Mouse (Mus musculus) kidney, embryonic 16.5 days (tissue): ENCODE measurements at regions not wholly inside any gene's neighbourhood (a gene's known extent, or its start where the extent isn't known, plus 50 kb on each side); places are given as distances from the start of the nearest gene placed in this dataset.

Source experiments
- ATAC-seq: fragments of 200-750 bp; cut with Nextera tagmentation; 2 replicates; pipeline ENCODE4 v1.8.0; 2017; ENCODE audit warnings: moderate TSS enrichment; ENCODE audit not compliant: low FRiP score, low TSS enrichment
- H3K27ac ChIP-seq: fragments of 300-500 bp; sonication (generic); 2 replicates; pipeline ENCODE4 v1.5.1; 2014; ENCODE audit warnings: low read length
- H3K27me3 ChIP-seq: fragments of 300-500 bp; sonication (generic); 2 replicates; pipeline ENCODE4 v1.6.1; 2014; ENCODE audit warnings: low read length, control low read depth, mixed read lengths; ENCODE audit not compliant: insufficient read depth
- H3K36me3 ChIP-seq: fragments of 300-500 bp; sonication (generic); 2 replicates; pipeline ENCODE4 v1.6.1; 2014; ENCODE audit warnings: low read length, control low read depth, mixed read lengths; ENCODE audit not compliant: insufficient read depth
- H3K4me1 ChIP-seq: fragments of 300-500 bp; sonication (generic); 2 replicates; pipeline ENCODE4 v1.6.1; 2014; ENCODE audit warnings: low read length, control low read depth, mixed read lengths; ENCODE audit not compliant: insufficient read depth
- H3K4me2 ChIP-seq: fragments of 300-500 bp; sonication (generic); replicated peaks from 2 replicates; pipeline ENCODE4 v1.6.1; 2014; ENCODE audit warnings: low read depth, low read length
- H3K4me3 ChIP-seq: fragments of 300-500 bp; sonication (generic); 2 replicates; pipeline ENCODE4 v1.5.1; 2014; ENCODE audit warnings: mild to moderate bottlenecking, low read length
- H3K9ac ChIP-seq: fragments of 300-500 bp; sonication (generic); replicated peaks from 2 replicates; pipeline ENCODE4 v1.6.1; 2014; ENCODE audit warnings: low read length
- H3K9me3 ChIP-seq: fragments of 300-500 bp; sonication (generic); 2 replicates; pipeline ENCODE4 v1.6.1; 2016; ENCODE audit warnings: low read length, control low read depth
- WGBS: fragments of 180-500 bp; shearing (Covaris S2); extraction: QIAGEN DNeasy Blood & Tissue Kit; methylation state at CpG from one replicate; pipeline ENCODE4 v1.1.7; 2014; 5-methylcytosine and 5-hydroxymethylcytosine counted together

GRCm38 (mm10) chr11:44202716-44203115 is 197.1 kb upstream of the Il12b start:
- Histone ChIP-seq H3K4me3 (no peak overlapping the region), H3K9ac (no peak overlapping the region), H3K9me3 (no peaks in the 10 kb centered on the region), H3K4me1 (no peaks in the 10 kb centered on the region), H3K4me2 (no peak overlapping the region), H3K27me3 (no peaks in the 10 kb centered on the region), H3K27ac (no peak overlapping the region), H3K36me3 (no peaks in the 10 kb centered on the region)
- ATAC-seq = no peak
- 67% methylated on average over 2 of the region's 2 CpGs for WGBS

- ATAC-seq = no peak
Observed at GRCm38 (mm10) chr11:44204384-44204783, 195.5 kb upstream of the Il12b start.

DNA sequence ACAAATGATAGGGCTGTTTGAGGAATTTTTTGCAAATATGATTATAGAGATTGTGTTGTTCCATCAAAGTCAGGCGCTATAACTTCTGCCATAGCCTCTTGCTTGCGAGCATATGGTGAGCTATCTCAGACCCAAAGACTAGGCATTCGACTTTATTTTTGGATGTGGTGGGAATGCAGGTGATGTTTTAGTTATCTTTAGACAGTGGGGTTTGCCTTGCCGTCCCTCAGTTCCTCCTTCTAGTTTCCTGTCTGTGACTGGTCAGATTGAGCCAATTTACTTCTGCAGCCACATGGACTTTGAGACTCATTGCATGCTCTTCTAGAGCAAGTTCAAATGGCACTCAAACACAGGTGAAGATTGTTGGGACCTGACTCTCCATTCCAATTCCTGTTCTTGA is 193.0 kb upstream of the Il12b start:
- no peak for ATAC-seq
- H3K9me3 ChIP-seq = no peaks in the 10 kb centered on the region
- no peaks in the 10 kb centered on the region for H3K4me1 ChIP-seq
- H3K27me3 ChIP-seq = no peaks in the 10 kb centered on the region
- no peak overlapping the region for H3K9ac ChIP-seq
- no peak overlapping the region for H3K27ac ChIP-seq
- no peak overlapping the region for H3K4me3 ChIP-seq
- no peak overlapping the region for H3K4me2 ChIP-seq
- 88% methylated on average over 4 of the region's 4 CpGs for WGBS
- H3K36me3 ChIP-seq = no peaks in the 10 kb centered on the region

More at GRCm38 (mm10) chr11:44204384-44204783, 195.5 kb upstream of the Il12b start:
- Histone ChIP-seq H3K4me3 (no peak overlapping the region), H3K9ac (no peak overlapping the region), H3K4me2 (no peak overlapping the region), H3K36me3 (no peaks in the 10 kb centered on the region), H3K4me1 (no peaks in the 10 kb centered on the region), H3K9me3 (no peaks in the 10 kb centered on the region), H3K27me3 (no peaks in the 10 kb centered on the region), H3K27ac (no peak overlapping the region)
- WGBS = 64% methylated on average over 3 of the region's 3 CpGs

DNA sequence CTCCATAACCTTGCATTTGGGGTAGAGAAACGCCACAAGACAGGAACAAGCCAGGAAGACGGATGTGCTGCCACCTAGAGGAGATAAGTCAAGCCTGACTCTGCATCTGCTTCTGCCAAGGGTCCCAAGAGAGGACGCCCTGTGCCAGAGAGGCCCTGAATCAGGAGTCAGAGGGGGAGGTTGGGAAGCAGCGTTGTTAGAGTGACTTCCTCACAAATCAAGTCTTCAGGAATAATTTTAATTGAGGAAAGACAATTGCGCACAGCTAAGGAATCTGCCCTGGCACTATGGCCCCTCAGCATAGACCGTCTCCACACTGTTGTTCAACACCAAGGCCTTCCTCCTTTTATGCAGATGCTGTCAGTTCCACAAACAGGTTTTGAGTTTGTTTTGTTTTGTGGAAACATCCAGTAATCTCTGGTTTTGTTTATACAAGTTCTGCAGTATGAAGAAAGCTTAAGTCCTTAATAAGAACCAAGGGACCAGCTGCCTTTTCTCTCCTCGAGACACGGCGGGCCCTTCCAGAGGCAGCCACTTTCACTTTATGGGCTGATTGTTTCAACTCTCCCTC is 187.9 kb upstream of the Il12b start:
- Histone ChIP-seq H3K36me3 (no peaks in the 10 kb centered on the region), H3K4me2 (no peak overlapping the region), H3K27ac (0 out of 2 replicates have a peak overlapping the region, but pooled peaks have one; percentile 3), H3K27me3 (no peaks in the 10 kb centered on the region), H3K4me3 (no peak overlapping the region), H3K4me1 (no peaks in the 10 kb centered on the region), H3K9ac (no peak overlapping the region), H3K9me3 (no peaks in the 10 kb centered on the region)
- WGBS = 37% methylated on average over 9 of the region's 9 CpGs
- peak; percentile 65; the same call in 1 of the 2 replicates for ATAC-seq

DNA sequence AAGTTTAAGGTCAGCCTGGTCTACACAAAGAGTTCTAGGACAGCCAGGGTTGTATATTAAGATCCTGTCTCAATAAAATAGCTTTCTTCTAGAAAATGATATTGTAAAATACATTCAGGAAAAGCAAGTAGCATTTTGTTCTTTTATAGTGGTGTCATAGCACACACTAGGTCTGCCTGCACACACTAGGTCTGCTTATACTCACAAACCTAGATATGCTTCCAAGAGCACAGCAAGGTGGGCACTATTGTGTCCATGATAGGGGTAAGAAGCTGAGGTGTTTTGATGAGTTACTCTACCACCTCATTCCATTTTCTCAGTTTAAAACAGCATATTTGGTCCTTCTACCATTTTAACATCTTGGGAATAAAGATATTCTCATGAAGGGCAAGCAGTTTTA is 185.8 kb upstream of the Il12b start:
- ATAC-seq = no peak
- Histone ChIP-seq H3K4me2 (no peak overlapping the region), H3K9ac (no peak overlapping the region), H3K4me1 (peaks cover 2% of the 10 kb centered on the region; the same call in 1 of the 2 replicates), H3K9me3 (peaks cover 4% of the 10 kb centered on the region; the same call in 1 of the 2 replicates), H3K27me3 (no peaks in the 10 kb centered on the region), H3K36me3 (no peaks in the 10 kb centered on the region), H3K4me3 (no peak overlapping the region), H3K27ac (no peak overlapping the region)

- no peaks in the 10 kb centered on the region for H3K36me3 ChIP-seq
- no peak overlapping the region for H3K9ac ChIP-seq
- no peak for ATAC-seq
- WGBS = 88% methylated on average over 3 of the region's 3 CpGs
- H3K27me3 ChIP-seq = no peaks in the 10 kb centered on the region
- peaks cover 4% of the 10 kb centered on the region; the same call in 1 of the 2 replicates for H3K9me3 ChIP-seq
- no peak overlapping the region for H3K4me3 ChIP-seq
- H3K4me2 ChIP-seq = no peak overlapping the region
- H3K4me1 ChIP-seq = peaks cover 6% of the 10 kb centered on the region; the same call in 1 of the 2 replicates
- no peak overlapping the region for H3K27ac ChIP-seq
Observed at GRCm38 (mm10) chr11:44216346-44216745, 183.5 kb upstream of the Il12b start.

- H3K27ac ChIP-seq = peak overlapping the region; percentile 71
- 29% methylated on average over 3 of the region's 3 CpGs for WGBS
Observed at GRCm38 (mm10) chr11:44219971-44220370, 179.9 kb upstream of the Il12b start.

DNA sequence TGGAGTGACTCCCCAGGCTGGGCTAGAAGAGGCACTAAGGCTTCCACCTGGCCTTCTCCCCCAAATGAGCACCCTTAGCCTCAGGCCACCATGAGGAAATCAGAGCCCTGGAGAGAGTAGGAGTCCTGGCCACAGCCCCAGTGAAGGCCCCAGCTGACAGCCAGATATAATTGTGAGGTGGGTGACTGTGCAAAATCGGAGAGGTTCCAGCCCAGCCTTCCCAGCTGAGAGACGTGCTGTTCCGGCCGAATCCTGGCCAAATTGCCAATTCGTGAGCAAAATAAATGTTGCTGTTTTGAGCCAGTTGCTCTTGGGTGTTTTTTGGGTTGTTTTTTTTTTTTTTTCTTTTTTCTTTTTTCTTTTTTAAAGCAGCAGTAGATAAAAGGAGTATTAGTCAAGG is 169.9 kb upstream of the Il12b start:
- Histone ChIP-seq H3K36me3 (no peaks in the 10 kb centered on the region), H3K4me2 (no peak overlapping the region), H3K27ac (no peak overlapping the region), H3K9me3 (no peaks in the 10 kb centered on the region), H3K4me1 (no peaks in the 10 kb centered on the region), H3K9ac (no peak overlapping the region), H3K4me3 (no peak overlapping the region), H3K27me3 (no peaks in the 10 kb centered on the region)
- 77% methylated on average over 5 of the region's 5 CpGs for WGBS
- ATAC-seq = no peak

More at GRCm38 (mm10) chr11:44219971-44220370, 179.9 kb upstream of the Il12b start:
- Histone ChIP-seq H3K9ac (no peak overlapping the region), H3K4me2 (no peak overlapping the region), H3K4me1 (peaks cover 6% of the 10 kb centered on the region; the same call in 1 of the 2 replicates), H3K4me3 (no peak overlapping the region), H3K9me3 (peaks cover 4% of the 10 kb centered on the region; the same call in 1 of the 2 replicates), H3K36me3 (no peaks in the 10 kb centered on the region), H3K27me3 (no peaks in the 10 kb centered on the region)
- peak; percentile 94 for ATAC-seq

- H3K4me1 ChIP-seq = no peaks in the 10 kb centered on the region
Observed at GRCm38 (mm10) chr11:44235456-44235855, 164.4 kb upstream of the Il12b start.

GRCm38 (mm10) chr11:44238051-44238450 is 161.8 kb upstream of the Il12b start:
- WGBS = 80% methylated on average over 4 of the region's 4 CpGs
- no peak overlapping the region for H3K4me3 ChIP-seq
- no peaks in the 10 kb centered on the region for H3K36me3 ChIP-seq
- no peaks in the 10 kb centered on the region for H3K4me1 ChIP-seq
- no peak for ATAC-seq
- H3K9me3 ChIP-seq = no peaks in the 10 kb centered on the region
- H3K27ac ChIP-seq = no peak overlapping the region
- no peaks in the 10 kb centered on the region for H3K27me3 ChIP-seq
- no peak overlapping the region for H3K9ac ChIP-seq
- no peak overlapping the region for H3K4me2 ChIP-seq

More at GRCm38 (mm10) chr11:44235456-44235855, 164.4 kb upstream of the Il12b start:
- no peak overlapping the region for H3K4me3 ChIP-seq
- H3K9me3 ChIP-seq = no peaks in the 10 kb centered on the region
- no peak for ATAC-seq
- no peak overlapping the region for H3K27ac ChIP-seq
- no peak overlapping the region for H3K4me2 ChIP-seq
- no peaks in the 10 kb centered on the region for H3K36me3 ChIP-seq
- no peaks in the 10 kb centered on the region for H3K27me3 ChIP-seq
- H3K9ac ChIP-seq = no peak overlapping the region
